Mouse (Mus musculus) ES-Bruce4 (cell line): ENCODE results near the gene Ube2e3.

Experiments used
- CTCF ChIP-seq: IDR thresholded peaks from one replicate; pipeline ENCODE4 v1.8.1; 2011; ENCODE audit warnings: low read depth, low read length
- EP300 ChIP-seq: IDR thresholded peaks from 2 replicates; pipeline ENCODE4 v1.6.1; 2011; ENCODE audit warnings: low read depth, low read length; ENCODE audit not compliant: insufficient read depth
- POLR2A ChIP-seq: IDR thresholded peaks from one replicate; pipeline ENCODE4 v1.8.1; 2011; ENCODE audit warnings: low read length; ENCODE audit not compliant: insufficient read depth

DNA sequence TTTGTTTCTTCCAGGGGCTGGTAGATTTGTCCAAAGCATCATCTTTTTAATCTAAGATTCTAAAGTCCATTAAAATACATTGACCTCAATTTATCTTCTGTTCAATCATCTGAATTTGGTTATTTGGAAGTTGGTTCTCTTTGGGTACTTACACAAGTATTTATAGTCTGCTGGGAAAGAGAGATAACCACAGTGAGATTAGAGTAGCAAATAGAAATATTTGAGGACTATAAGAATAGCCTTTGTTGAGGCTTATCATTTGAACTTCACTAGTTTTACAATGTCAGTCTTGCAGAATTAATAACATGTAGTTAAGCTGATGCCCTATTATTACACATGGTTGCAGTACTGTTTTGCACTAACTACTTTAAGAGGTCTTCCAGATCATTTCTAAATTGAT, 43.6 kb downstream of the Ube2e3 start:
- no peak for TF ChIP-seq EP300
- no peak for TF ChIP-seq POLR2A
- no peak for TF ChIP-seq CTCF
